Mouse (Mus musculus): ENCODE results near the gene Ighmbp2. TPM values are rescaled to one million over a fixed set of nuclear protein-coding genes. Genes with fewer than 3 reads are reported as not detected.
A peak's percentile ranks its signal among the peaks of the same experiment; 100 is the strongest.

Ighmbp2 gene
- total RNA-seq, 1 experiment = 13.2 TPM

DNA sequence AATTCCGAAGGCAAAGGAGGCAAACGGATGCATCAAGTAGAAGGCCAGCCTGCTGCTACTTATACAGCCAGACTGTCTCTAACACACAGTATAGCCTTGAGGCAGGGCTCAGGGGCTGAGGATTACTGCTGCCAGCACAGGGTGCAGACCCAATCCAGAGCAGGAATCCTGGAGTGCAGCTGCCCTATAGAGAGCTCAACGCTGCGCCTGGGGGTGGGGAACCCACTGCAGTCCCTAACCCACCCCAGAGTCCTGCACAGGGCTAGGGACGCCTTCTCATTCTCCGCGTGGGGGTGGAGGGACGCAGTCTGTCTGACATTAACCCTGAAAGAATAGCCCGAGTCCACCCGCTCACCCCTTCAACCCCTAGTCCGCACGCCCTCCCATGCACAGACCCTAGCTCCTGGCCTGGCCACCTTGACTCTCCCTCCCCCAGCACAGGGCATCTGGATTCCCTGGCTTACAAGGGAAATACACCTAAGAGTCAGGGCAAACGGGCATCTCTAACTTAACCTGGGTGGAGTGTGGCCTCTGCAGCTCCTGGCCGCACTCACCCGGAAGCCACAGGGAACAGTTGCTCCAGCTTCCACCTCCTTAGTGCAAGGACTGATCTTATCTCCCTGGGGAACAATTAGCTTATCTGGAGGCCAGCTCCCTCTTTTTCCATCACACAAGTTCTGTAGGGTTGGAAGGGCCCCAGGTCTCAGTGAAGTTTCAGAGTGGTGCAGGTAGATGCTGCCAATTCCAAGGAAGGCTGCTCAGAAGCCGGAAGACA lies 24.5 kb upstream of the Ighmbp2 start:
- no peaks in the 10 kb centered on the region for H3K9me3 ChIP-seq (ENCODE audit: control insufficient read depth, insufficient read depth, low read depth, low read length)
- no peak overlapping the region for H3K27ac ChIP-seq (ENCODE audit: insufficient read depth, low read depth, low read length, poor library complexity, severe bottlenecking)
- TF ChIP-seq ZC3H11A (IDR thresholded peaks at IDR 0.05; ENCODE audit: borderline replicate concordance, low read depth, low read length) (no peak), HCFC1 (IDR thresholded peaks at IDR 0.05; ENCODE audit: borderline replicate concordance, insufficient read depth, low read length) (no peak), CHD2 (IDR thresholded peaks at IDR 0.05; ENCODE audit: low read depth, low read length) (no peak), ZNF384 (IDR thresholded peaks at IDR 0.05; ENCODE audit: low read depth, low read length) (no peak), MAFK (IDR thresholded peaks at IDR 0.05; ENCODE audit: insufficient read depth, low read depth, low read length) (no peak)
- H3K36me3 ChIP-seq (ENCODE audit: control insufficient read depth, insufficient read depth, low read length, poor library complexity, severe bottlenecking) = no peaks in the 10 kb centered on the region
- in situ Hi-C loops (cut with MboI; ENCODE audit: low sequenced_read_pairs in 2 of 2, unreplicated experiment in 2 of 2) = no loop called here
- no peak for DNase-seq (ENCODE audit: low read depth, low spot score)
- H3K4me1 ChIP-seq (ENCODE audit: control insufficient read depth in 2 of 2, insufficient read depth in 2 of 2, low read length in 2 of 2, poor library complexity in 1 of 2) = peaks cover 1 to 4% of the 10 kb centered on the region in 2 experiments; a peak in 1 of 4 replicates
- H3K9ac ChIP-seq (ENCODE audit: insufficient read depth, low read depth, low read length, poor library complexity, severe bottlenecking) = peak overlapping the region; percentile 47
- peak overlapping the region; percentile 16 to 44; a peak in 1 of 4 replicates for H3K4me3 ChIP-seq (ENCODE audit: insufficient read depth in 1 of 2, low read depth in 1 of 2, low read length in 2 of 2, poor library complexity in 1 of 2, severe bottlenecking in 1 of 2)

DNA sequence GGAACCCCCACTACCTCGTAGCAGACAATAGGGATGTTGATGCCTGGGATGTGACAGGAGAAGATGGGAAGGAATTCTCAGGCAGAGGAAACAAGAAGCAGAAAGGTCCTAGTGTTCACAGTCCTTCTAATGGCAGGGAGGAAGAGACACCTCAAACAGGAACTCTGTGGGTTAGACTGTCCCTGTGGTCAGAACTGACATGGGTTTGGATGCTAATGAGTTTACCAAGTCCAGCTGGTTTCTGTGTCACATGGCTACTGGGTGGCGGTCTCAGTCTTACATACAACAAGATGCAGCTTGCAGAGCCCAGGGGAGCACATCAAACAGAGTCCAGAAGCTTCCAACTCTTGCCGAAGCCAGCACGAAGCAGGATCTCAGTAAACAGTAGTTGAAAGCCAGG lies 21.2 kb upstream of the Ighmbp2 start:
- in situ Hi-C loops (cut with MboI; ENCODE audit: low sequenced_read_pairs in 2 of 2, unreplicated experiment in 2 of 2) = no loop called here
- peaks cover 1 to 4% of the 10 kb centered on the region in 2 experiments; a peak in 1 of 4 replicates for H3K4me1 ChIP-seq (ENCODE audit: control insufficient read depth in 2 of 2, insufficient read depth in 2 of 2, low read length in 2 of 2, poor library complexity in 1 of 2)
- H3K27ac ChIP-seq (ENCODE audit: insufficient read depth, low read depth, low read length, poor library complexity, severe bottlenecking) = no peak overlapping the region
- no peaks in the 10 kb centered on the region for H3K9me3 ChIP-seq (ENCODE audit: control insufficient read depth, insufficient read depth, low read depth, low read length)
- TF ChIP-seq HCFC1 (IDR thresholded peaks at IDR 0.05; ENCODE audit: borderline replicate concordance, insufficient read depth, low read length) (no peak), MAFK (IDR thresholded peaks at IDR 0.05; ENCODE audit: insufficient read depth, low read depth, low read length) (no peak), CHD2 (IDR thresholded peaks at IDR 0.05; ENCODE audit: low read depth, low read length) (no peak), ZNF384 (IDR thresholded peaks at IDR 0.05; ENCODE audit: low read depth, low read length) (no peak), ZC3H11A (IDR thresholded peaks at IDR 0.05; ENCODE audit: borderline replicate concordance, low read depth, low read length) (no peak)
- no peaks in the 10 kb centered on the region for H3K36me3 ChIP-seq (ENCODE audit: control insufficient read depth, insufficient read depth, low read length, poor library complexity, severe bottlenecking)
- DNase-seq (ENCODE audit: low read depth, low spot score) = no peak
- no peak overlapping the region for H3K4me3 ChIP-seq (ENCODE audit: insufficient read depth in 1 of 2, low read depth in 1 of 2, low read length in 2 of 2, poor library complexity in 1 of 2, severe bottlenecking in 1 of 2)
- no peak overlapping the region for H3K9ac ChIP-seq (ENCODE audit: insufficient read depth, low read depth, low read length, poor library complexity, severe bottlenecking)

DNA sequence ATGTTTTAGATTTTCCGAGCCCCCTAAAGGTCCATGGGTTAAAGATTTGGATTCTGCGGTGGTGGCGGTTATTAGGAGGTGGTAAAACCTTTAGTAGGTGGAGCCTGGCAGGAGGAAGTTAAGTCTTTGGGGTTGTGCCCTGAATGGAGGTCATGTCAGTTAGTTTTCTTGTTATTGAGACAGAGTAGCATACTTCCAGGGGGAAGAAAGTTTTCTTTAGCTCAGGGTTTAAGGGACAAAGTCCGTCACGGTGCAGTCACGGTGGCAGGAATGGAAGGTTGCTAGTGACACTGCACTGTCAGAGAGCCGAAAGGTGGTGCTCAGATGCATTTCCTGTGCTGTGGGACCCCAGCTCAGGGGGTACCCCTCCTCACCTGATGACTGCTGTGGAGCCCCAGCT lies 15.0 kb upstream of the Ighmbp2 start:
- TF ChIP-seq ZNF384 (IDR thresholded peaks at IDR 0.05; ENCODE audit: low read depth, low read length) = no peak
- no peak for TF ChIP-seq CHD2 (IDR thresholded peaks at IDR 0.05; ENCODE audit: low read depth, low read length)
- no peak for TF ChIP-seq MAFK (IDR thresholded peaks at IDR 0.05; ENCODE audit: insufficient read depth, low read depth, low read length)
- TF ChIP-seq HCFC1 (IDR thresholded peaks at IDR 0.05; ENCODE audit: borderline replicate concordance, insufficient read depth, low read length) = no peak
- TF ChIP-seq ZC3H11A (IDR thresholded peaks at IDR 0.05; ENCODE audit: borderline replicate concordance, low read depth, low read length) = no peak
- Histone ChIP-seq H3K9ac (ENCODE audit: insufficient read depth, low read depth, low read length, poor library complexity, severe bottlenecking) (no peak overlapping the region), H3K4me1 (ENCODE audit: control insufficient read depth in 2 of 2, insufficient read depth in 2 of 2, low read length in 2 of 2, poor library complexity in 1 of 2) (peaks cover 0 to 9% of the 10 kb centered on the region in 2 experiments; a peak in 1 of 4 replicates), H3K27ac (ENCODE audit: insufficient read depth, low read depth, low read length, poor library complexity, severe bottlenecking) (no peak overlapping the region), H3K36me3 (ENCODE audit: control insufficient read depth, insufficient read depth, low read length, poor library complexity, severe bottlenecking) (no peaks in the 10 kb centered on the region), H3K9me3 (ENCODE audit: control insufficient read depth, insufficient read depth, low read depth, low read length) (no peaks in the 10 kb centered on the region), H3K4me3 (ENCODE audit: insufficient read depth in 1 of 2, low read depth in 1 of 2, low read length in 2 of 2, poor library complexity in 1 of 2, severe bottlenecking in 1 of 2) (no peak overlapping the region)
- in situ Hi-C loops (cut with MboI; ENCODE audit: low sequenced_read_pairs in 2 of 2, unreplicated experiment in 2 of 2) = no loop called here
- no peak for DNase-seq (ENCODE audit: low read depth, low spot score)

DNA sequence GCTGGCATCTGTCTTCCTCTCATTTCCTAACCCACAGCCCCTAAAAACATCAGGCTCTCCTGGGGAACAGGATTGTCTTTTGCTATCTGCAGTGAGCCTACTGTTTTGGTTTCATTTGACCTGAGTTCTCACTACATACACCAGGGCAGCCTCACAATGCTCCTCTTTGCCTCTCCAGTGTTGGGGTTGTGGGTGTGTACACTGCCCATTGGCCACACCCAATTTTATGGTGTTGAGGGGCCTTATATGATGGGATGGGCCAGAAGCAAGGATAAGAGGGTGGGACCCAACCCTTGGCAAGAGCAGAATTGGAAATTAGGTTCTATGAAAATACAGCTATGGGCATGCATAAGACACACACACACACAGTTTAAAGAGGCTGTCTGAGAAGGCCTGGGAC lies 14.2 kb upstream of the Ighmbp2 start:
- TF ChIP-seq CHD2 (IDR thresholded peaks at IDR 0.05; ENCODE audit: low read depth, low read length) (no peak), ZNF384 (IDR thresholded peaks at IDR 0.05; ENCODE audit: low read depth, low read length) (no peak), ZC3H11A (IDR thresholded peaks at IDR 0.05; ENCODE audit: borderline replicate concordance, low read depth, low read length) (no peak), MAFK (IDR thresholded peaks at IDR 0.05; ENCODE audit: insufficient read depth, low read depth, low read length) (no peak), HCFC1 (IDR thresholded peaks at IDR 0.05; ENCODE audit: borderline replicate concordance, insufficient read depth, low read length) (no peak)
- Histone ChIP-seq H3K4me3 (ENCODE audit: insufficient read depth in 1 of 2, low read depth in 1 of 2, low read length in 2 of 2, poor library complexity in 1 of 2, severe bottlenecking in 1 of 2) (no peak overlapping the region), H3K27ac (ENCODE audit: insufficient read depth, low read depth, low read length, poor library complexity, severe bottlenecking) (no peak overlapping the region), H3K36me3 (ENCODE audit: control insufficient read depth, insufficient read depth, low read length, poor library complexity, severe bottlenecking) (peaks cover 4% of the 10 kb centered on the region; the same call in 1 of the 2 replicates), H3K4me1 (ENCODE audit: control insufficient read depth in 2 of 2, insufficient read depth in 2 of 2, low read length in 2 of 2, poor library complexity in 1 of 2) (peaks cover 0 to 9% of the 10 kb centered on the region in 2 experiments; a peak in 1 of 4 replicates), H3K9me3 (ENCODE audit: control insufficient read depth, insufficient read depth, low read depth, low read length) (no peaks in the 10 kb centered on the region), H3K9ac (ENCODE audit: insufficient read depth, low read depth, low read length, poor library complexity, severe bottlenecking) (no peak overlapping the region)
- no peak for DNase-seq (ENCODE audit: low read depth, low spot score)
- in situ Hi-C loops (cut with MboI; ENCODE audit: low sequenced_read_pairs in 2 of 2, unreplicated experiment in 2 of 2) = no loop called here

All from ES-E14 (cell line).